Mouse (Mus musculus) heart, embryonic 14.5 days (tissue): ENCODE data around the gene Kiss1r. TPM values are rescaled to one million over a fixed set of nuclear protein-coding genes. Genes with fewer than 3 reads are reported as not detected.

Source experiments
- ATAC-seq: fragments of 200-750 bp; cut with Nextera tagmentation; 2 replicates; pipeline ENCODE4 v1.8.0; 2017; ENCODE audit warnings: low read depth, moderate TSS enrichment; ENCODE audit not compliant: insufficient number of reproducible peaks, insufficient read depth, low FRiP score
- H3K27ac ChIP-seq, 2 experiments: fragments of 200-500 bp in 1 of 2; fragments of 300-500 bp in 1 of 2; sonication (generic) in 1 of 2; replicated peaks in 1 of 2; 2 replicates each; pipeline ENCODE4 v1.5.1; 2012 to 2014; ENCODE audit warnings: low read depth in 2 of 2, low read length in 2 of 2, control low read depth in 1 of 2, mild to moderate bottlenecking in 1 of 2, mixed read lengths in 1 of 2; ENCODE audit not compliant: control insufficient read depth in 1 of 2, insufficient read depth in 1 of 2
- H3K27me3 ChIP-seq: fragments of 300-500 bp; sonication (generic); 2 replicates; pipeline ENCODE4 v1.6.1; 2014; ENCODE audit warnings: mild to moderate bottlenecking, low read length, control low read depth; ENCODE audit not compliant: control insufficient read depth, insufficient read depth
- H3K36me3 ChIP-seq: fragments of 300-500 bp; sonication (generic); 2 replicates; pipeline ENCODE4 v1.6.1; 2014; ENCODE audit warnings: mild to moderate bottlenecking, control low read depth, low read length, mixed read lengths; ENCODE audit not compliant: control insufficient read depth, insufficient read depth
- H3K4me1 ChIP-seq, 2 experiments: fragments of 200-500 bp in 1 of 2; fragments of 300-500 bp in 1 of 2; sonication (generic) in 1 of 2; 2 replicates each; pipeline ENCODE4 v1.6.1; 2012 to 2014; ENCODE audit warnings: low read length in 2 of 2, control low read depth in 1 of 2, mixed read lengths in 1 of 2; ENCODE audit not compliant: control insufficient read depth in 2 of 2, insufficient read depth in 2 of 2
- H3K4me2 ChIP-seq: fragments of 300-500 bp; sonication (generic); 2 replicates; pipeline ENCODE4 v1.6.1; 2014; ENCODE audit warnings: mild to moderate bottlenecking, low read length
- H3K4me3 ChIP-seq, 2 experiments: fragments of 200-500 bp in 1 of 2; fragments of 300-500 bp in 1 of 2; sonication (generic) in 1 of 2; 2 replicates each; pipeline ENCODE4 v1.5.1; 2012 to 2014; ENCODE audit warnings: low read length in 2 of 2, mild to moderate bottlenecking in 2 of 2, control low read depth in 1 of 2, low read depth in 1 of 2, moderate library complexity in 1 of 2; ENCODE audit not compliant: control insufficient read depth in 1 of 2, insufficient read depth in 1 of 2
- H3K9ac ChIP-seq: fragments of 300-500 bp; sonication (generic); 2 replicates; pipeline ENCODE4 v1.6.1; 2014; ENCODE audit warnings: mild to moderate bottlenecking, low read length
- H3K9me3 ChIP-seq: fragments of 300-500 bp; sonication (generic); 2 replicates; pipeline ENCODE4 v1.6.1; 2016; ENCODE audit warnings: low read length, control low read depth; ENCODE audit not compliant: control insufficient read depth
- WGBS: fragments of 180-500 bp; shearing (Covaris S2); extraction: QIAGEN DNeasy Blood & Tissue Kit; methylation state at CpG from one replicate; pipeline ENCODE4 v1.1.7; 2014; 5-methylcytosine and 5-hydroxymethylcytosine counted together
- polyA plus RNA-seq: library from polyadenylated mRNA; unstranded; fragments of >200 nt; fragmentation: Nextera tagmentation; extraction: Ambion mirVana; gene quantifications from 2 replicates; pipeline ENCODE4 v1.2.1, GENCODE M21; 2014

The Kiss1r gene
- polyA plus RNA-seq, 1 experiment from 2014 or later = 0.70 TPM

GRCm38 (mm10) chr10:79910556-79910955 is 6.2 kb upstream of the Kiss1r start, which contains the start of gene Gm26602:
Gene Gm26602 (plus strand): TSS chr10:79910856.
- no peak for ATAC-seq
- no peak within 1 kb of the TSS for H3K9ac ChIP-seq
- H3K9me3 ChIP-seq = no peaks in the 10 kb centered on the region
- H3K4me2 ChIP-seq = no peak within 1 kb of the TSS
- peaks cover 44% of the 10 kb centered on the region for H3K36me3 ChIP-seq
- H3K27ac ChIP-seq = no peak within 1 kb of the TSS
- no peaks in the 10 kb centered on the region for H3K27me3 ChIP-seq
- H3K4me1 ChIP-seq = peaks cover 5 to 15% of the 10 kb centered on the region in 2 experiments; a peak in 3 of 4 replicates
- no peak within 1 kb of the TSS for H3K4me3 ChIP-seq
- 94% methylated on average over 4 of the region's 4 CpGs for WGBS

GRCm38 (mm10) chr10:79912412-79912811 is 4.4 kb upstream of the Kiss1r start:
- H3K4me3 ChIP-seq = no peak overlapping the region
- H3K9me3 ChIP-seq = no peaks in the 10 kb centered on the region
- peaks cover 9 to 25% of the 10 kb centered on the region in 2 experiments for H3K4me1 ChIP-seq
- WGBS = 70% methylated on average over 20 of the region's 20 CpGs
- no peak overlapping the region for H3K9ac ChIP-seq
- H3K27ac ChIP-seq = no peak overlapping the region
- H3K4me2 ChIP-seq = no peak overlapping the region
- peaks cover 2% of the 10 kb centered on the region; the same call in 1 of the 2 replicates for H3K27me3 ChIP-seq
- H3K36me3 ChIP-seq = peaks cover 26% of the 10 kb centered on the region
- ATAC-seq = no peak

- no peak for ATAC-seq
- no peaks in the 10 kb centered on the region for H3K9me3 ChIP-seq
- H3K36me3 ChIP-seq = peaks cover 25% of the 10 kb centered on the region
- no peak overlapping the region for H3K27ac ChIP-seq
- peaks cover 21% of the 10 kb centered on the region for H3K27me3 ChIP-seq
- no peak overlapping the region for H3K4me3 ChIP-seq
- peaks cover 13 to 29% of the 10 kb centered on the region in 2 experiments for H3K4me1 ChIP-seq
- H3K9ac ChIP-seq = peak overlapping the region; percentile 21; the same call in 1 of the 2 replicates
- no peak overlapping the region for H3K4me2 ChIP-seq
- WGBS = 63% methylated on average over 11 of the region's 11 CpGs
Observed at GRCm38 (mm10) chr10:79914131-79914947, 2.4 kb upstream of the Kiss1r start.

DNA sequence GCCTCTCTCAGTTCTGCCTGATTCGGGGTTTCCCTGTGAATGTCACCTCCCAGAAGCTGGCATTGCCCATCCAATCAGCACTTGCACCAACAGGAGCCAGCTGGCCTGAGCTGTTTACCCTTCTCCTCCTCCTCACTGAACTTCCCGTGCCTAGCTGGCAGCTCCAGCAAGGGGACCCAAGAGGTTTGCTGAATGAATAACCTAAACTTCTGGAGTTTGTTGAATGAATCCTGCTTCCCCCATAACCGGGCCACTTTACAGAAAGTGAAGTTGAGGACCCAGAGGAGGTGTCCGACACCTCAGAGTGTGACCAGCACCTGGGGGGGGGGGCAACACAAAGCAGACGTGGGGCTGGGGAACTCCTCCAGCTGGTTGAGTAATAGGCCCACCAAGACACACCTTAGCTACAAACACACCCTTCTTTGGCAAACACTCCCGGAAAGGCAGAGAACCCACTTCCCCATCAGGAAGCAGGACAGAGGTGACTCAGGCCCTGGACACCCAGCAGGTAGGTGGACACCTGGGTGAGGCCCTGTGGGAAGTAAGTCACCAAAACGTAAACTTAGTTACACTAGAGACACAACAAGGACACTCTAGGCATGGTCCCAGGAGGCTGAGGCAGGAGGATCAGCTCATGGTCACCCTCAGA is 1.7 kb upstream of the Kiss1r start:
- H3K9ac ChIP-seq = peak overlapping the region; percentile 21; the same call in 1 of the 2 replicates
- 74% methylated on average over 7 of the region's 7 CpGs for WGBS
- H3K4me1 ChIP-seq = peaks cover 13 to 26% of the 10 kb centered on the region in 2 experiments
- no peak for ATAC-seq
- peaks cover 28% of the 10 kb centered on the region for H3K27me3 ChIP-seq
- peaks cover 23% of the 10 kb centered on the region for H3K36me3 ChIP-seq
- no peaks in the 10 kb centered on the region for H3K9me3 ChIP-seq
- no peak overlapping the region for H3K4me3 ChIP-seq
- H3K27ac ChIP-seq = no peak overlapping the region
- H3K4me2 ChIP-seq = no peak overlapping the region

DNA sequence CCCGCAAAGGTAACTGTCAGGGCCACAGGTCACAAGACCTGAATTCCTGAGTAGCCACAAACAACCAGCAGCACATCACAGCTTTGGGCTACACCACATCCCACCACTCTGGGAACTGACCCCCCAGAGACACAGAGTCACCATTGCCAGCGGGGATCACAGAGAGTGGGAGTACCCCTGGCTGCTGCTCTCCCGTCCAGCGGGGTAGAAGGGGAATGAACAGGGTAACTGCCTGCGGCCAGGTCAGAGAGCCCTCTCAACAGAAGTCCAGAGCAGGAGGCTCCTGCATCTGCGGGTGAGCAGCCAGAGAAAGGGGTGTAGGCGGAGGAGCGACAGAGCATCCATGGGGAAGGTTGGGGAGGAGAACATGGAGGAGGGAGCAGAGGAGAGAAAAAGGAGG is 690 bp upstream of the Kiss1r start:
- Histone ChIP-seq H3K27ac (peak overlapping the region in 1 of 2 experiments; percentile 69; a peak in 1 of 4 replicates), H3K36me3 (peaks cover 13% of the 10 kb centered on the region), H3K4me3 (peak overlapping the region; percentile 58 to 77), H3K4me1 (peaks cover 13 to 33% of the 10 kb centered on the region in 2 experiments), H3K4me2 (peak overlapping the region; percentile 87), H3K9me3 (no peaks in the 10 kb centered on the region), H3K9ac (peak overlapping the region; percentile 98), H3K27me3 (peaks cover 38% of the 10 kb centered on the region)
- no peak for ATAC-seq
- WGBS = 14% methylated on average over 8 of the region's 8 CpGs

GRCm38 (mm10) chr10:79917532-79918100 is 845 bp downstream of the Kiss1r start:
- Histone ChIP-seq H3K4me2 (peak overlapping the region; percentile 87), H3K27ac (no peak overlapping the region), H3K9me3 (no peaks in the 10 kb centered on the region), H3K27me3 (peaks cover 54% of the 10 kb centered on the region), H3K9ac (peak overlapping the region; percentile 98), H3K4me1 (peaks cover 13 to 38% of the 10 kb centered on the region in 2 experiments), H3K4me3 (peak overlapping the region in 1 of 2 experiments; percentile 77; a peak in 2 of 4 replicates), H3K36me3 (0 out of 2 replicates have a peak, but pooled peaks cover under 1% of the 10 kb centered on the region)
- ATAC-seq = no peak
- WGBS = 63% methylated on average over 5 of the region's 5 CpGs

DNA sequence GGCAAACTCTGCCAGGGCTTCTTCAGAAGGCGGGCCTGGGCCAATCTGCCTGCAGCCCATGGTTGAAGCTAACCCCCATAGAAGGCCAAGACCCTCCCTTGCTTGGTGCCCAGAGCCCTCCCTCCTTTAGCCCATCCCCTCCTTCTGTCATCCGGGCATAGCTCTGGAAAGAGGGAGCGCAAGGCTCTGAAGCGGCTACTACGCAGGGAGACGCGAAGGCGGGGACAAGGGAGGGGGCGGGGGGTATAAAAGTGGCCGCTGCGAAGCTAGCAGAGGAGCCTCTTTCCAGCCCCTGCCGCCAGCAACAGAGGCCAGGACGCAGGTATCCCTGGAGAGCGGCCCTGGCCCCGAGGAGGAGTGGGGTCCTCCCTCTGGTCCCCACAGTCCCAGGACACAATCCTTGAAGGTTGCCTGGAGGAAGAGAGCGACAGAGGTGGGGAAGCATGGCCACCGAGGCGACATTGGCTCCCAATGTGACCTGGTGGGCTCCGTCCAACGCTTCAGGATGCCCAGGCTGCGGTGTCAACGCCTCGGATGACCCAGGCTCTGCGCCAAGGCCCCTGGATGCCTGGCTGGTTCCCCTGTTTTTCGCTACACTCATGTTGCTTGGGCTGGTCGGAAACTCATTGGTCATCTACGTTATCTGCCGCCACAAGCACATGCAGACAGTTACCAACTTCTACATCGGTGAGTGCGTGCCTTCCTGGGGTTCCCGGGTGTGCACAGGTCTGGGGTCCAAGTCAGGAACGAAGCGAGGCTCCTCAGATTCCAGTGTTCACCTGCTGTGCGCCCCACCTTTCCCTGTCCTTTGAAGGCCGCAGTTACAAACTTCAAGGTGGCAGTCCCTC is 1.7 kb downstream of the Kiss1r start:
- no peaks in the 10 kb centered on the region for H3K9me3 ChIP-seq
- no peak for ATAC-seq
- peaks cover 62% of the 10 kb centered on the region for H3K27me3 ChIP-seq
- H3K27ac ChIP-seq = no peak overlapping the region
- H3K4me1 ChIP-seq = peaks cover 13 to 38% of the 10 kb centered on the region in 2 experiments
- H3K36me3 ChIP-seq = no peaks in the 10 kb centered on the region
- H3K9ac ChIP-seq = no peak overlapping the region
- 6% methylated on average over 35 of the region's 35 CpGs for WGBS
- peak overlapping the region; percentile 7 to 8; a peak in 2 of 4 replicates for H3K4me3 ChIP-seq
- peak overlapping the region; percentile 40 for H3K4me2 ChIP-seq
